Mouse (Mus musculus) forebrain, postnatal 0 days (tissue): Measurements from ENCODE around the gene 4931414P19Rik. TPM values are rescaled to one million over a fixed set of nuclear protein-coding genes. Genes with fewer than 3 reads are reported as not detected.

ENCODE experiments used
- ATAC-seq: fragments of 200-750 bp; cut with Nextera tagmentation; 2 replicates; pipeline ENCODE4 v1.8.0; 2017; ENCODE audit warnings: mild to moderate bottlenecking, moderate library complexity
- DNase-seq: peaks from one replicate; pipeline ENCODE4 v3.0.0-alpha.2; 2015
- H3K27ac ChIP-seq: fragments of 300-500 bp; sonication (generic); 2 replicates; pipeline ENCODE4 v1.5.1; 2014; ENCODE audit warnings: low read depth, mild to moderate bottlenecking, antibody characterized with exemption, low read length, moderate library complexity, mixed read lengths
- H3K27me3 ChIP-seq: fragments of 300-500 bp; sonication (generic); 2 replicates; pipeline ENCODE4 v1.6.1; 2014; ENCODE audit warnings: mild to moderate bottlenecking, low read length, mixed read lengths; ENCODE audit not compliant: insufficient read depth
- H3K36me3 ChIP-seq: fragments of 300-500 bp; sonication (generic); 2 replicates; pipeline ENCODE4 v1.6.1; 2014; ENCODE audit warnings: mild to moderate bottlenecking, moderate library complexity; ENCODE audit not compliant: insufficient read depth
- H3K4me1 ChIP-seq: fragments of 300-500 bp; sonication (generic); 2 replicates; pipeline ENCODE4 v1.6.1; 2014; ENCODE audit warnings: antibody characterized with exemption; ENCODE audit not compliant: insufficient read depth
- H3K4me2 ChIP-seq: fragments of 300-500 bp; sonication (generic); 2 replicates; pipeline ENCODE4 v1.6.1; 2014; ENCODE audit warnings: low read depth, mild to moderate bottlenecking, moderate library complexity
- H3K4me3 ChIP-seq: fragments of 300-500 bp; sonication (generic); 2 replicates; pipeline ENCODE4 v1.5.1; 2014; ENCODE audit warnings: low read depth, low read length, mixed read lengths
- H3K9ac ChIP-seq: fragments of 300-500 bp; sonication (generic); 2 replicates; pipeline ENCODE4 v1.6.1; 2014; ENCODE audit warnings: mild to moderate bottlenecking
- H3K9me3 ChIP-seq: fragments of 300-500 bp; sonication (generic); 2 replicates; pipeline ENCODE4 v1.6.1; 2016; ENCODE audit warnings: low read length
- CTCF ChIP-seq: sonication (generic); IDR thresholded peaks from 2 replicates; pipeline ENCODE4 v1.5.1; 2016; ENCODE audit warnings: antibody characterized with exemption, control low read depth, low read depth
- WGBS: fragments of 180-500 bp; shearing (Covaris S2); extraction: QIAGEN DNeasy Blood & Tissue Kit; methylation state at CpG from one replicate; pipeline ENCODE4 v1.1.7; 2014; 5-methylcytosine and 5-hydroxymethylcytosine counted together
- polyA plus RNA-seq: library from polyadenylated mRNA; unstranded; fragments of >200 nt; fragmentation: Nextera tagmentation; extraction: Ambion mirVana; gene quantifications from 2 replicates; pipeline ENCODE4 v1.2.1, GENCODE M21; 2015
- total RNA-seq: library from RNA; depleted of rRNA; stranded (reverse); fragments of >200 nt; gene quantifications from 2 replicates; pipeline ENCODE4 v1.2.3, GENCODE M21; 2014

4931414P19Rik gene
- total and polyA plus RNA-seq, 2 experiments from 2014 or later: 3.1 to 6.5 TPM

DNA sequence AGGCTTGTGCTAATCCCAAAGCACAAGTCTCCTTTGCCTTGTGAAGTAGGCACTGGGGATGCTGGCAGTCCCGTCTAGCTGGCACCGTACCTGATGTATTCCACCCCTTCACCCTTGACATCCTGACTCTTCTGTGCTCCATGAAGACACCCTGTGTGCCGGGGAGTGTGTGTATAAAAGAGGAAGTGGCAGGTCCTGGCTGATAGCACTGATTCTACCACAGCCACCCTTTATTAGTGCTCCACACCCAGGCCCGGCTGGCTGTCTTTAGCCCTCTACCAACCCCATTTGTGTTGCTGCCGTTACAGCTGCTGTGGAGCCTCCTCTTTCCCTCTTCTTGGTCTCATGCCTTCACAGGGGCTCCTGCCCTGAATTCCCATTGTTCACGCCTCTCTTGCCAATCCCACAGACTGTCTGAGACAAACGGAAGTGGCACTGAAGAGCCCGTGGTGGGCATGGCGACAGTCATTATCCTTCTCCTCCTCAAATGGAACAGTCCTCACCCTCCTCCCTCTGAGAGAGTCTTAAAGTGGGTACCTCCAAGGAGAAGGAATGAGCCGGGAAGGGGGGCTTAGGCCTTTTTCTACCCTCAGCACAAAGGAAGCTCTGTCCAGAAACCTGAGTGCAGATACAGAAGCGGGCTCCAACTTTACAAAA, 24.9 kb upstream of the 4931414P19Rik start:
- no peaks in the 10 kb centered on the region for H3K9me3 ChIP-seq
- no peak for DNase-seq
- 60% methylated on average over 11 of the region's 11 CpGs for WGBS
- no peak overlapping the region for H3K27ac ChIP-seq
- no peak for TF ChIP-seq CTCF
- H3K4me2 ChIP-seq: no peak overlapping the region
- peaks cover 34% of the 10 kb centered on the region for H3K36me3 ChIP-seq
- H3K4me1 ChIP-seq: no peaks in the 10 kb centered on the region
- H3K27me3 ChIP-seq: no peaks in the 10 kb centered on the region
- H3K9ac ChIP-seq: no peak overlapping the region
- H3K4me3 ChIP-seq: no peak overlapping the region
- peak; percentile 46 for ATAC-seq

GRCm38 (mm10) chr14:54629797-54630196, 24.0 kb upstream of the 4931414P19Rik start:
- Histone ChIP-seq H3K4me2 (no peak overlapping the region), H3K9me3 (no peaks in the 10 kb centered on the region), H3K4me1 (no peaks in the 10 kb centered on the region), H3K9ac (no peak overlapping the region), H3K27me3 (no peaks in the 10 kb centered on the region), H3K36me3 (peaks cover 34% of the 10 kb centered on the region), H3K27ac (no peak overlapping the region), H3K4me3 (no peak overlapping the region)
- no peak for ATAC-seq
- no peak for TF ChIP-seq CTCF
- DNase-seq: no peak
- 94% methylated on average over 2 of the region's 2 CpGs for WGBS

DNA sequence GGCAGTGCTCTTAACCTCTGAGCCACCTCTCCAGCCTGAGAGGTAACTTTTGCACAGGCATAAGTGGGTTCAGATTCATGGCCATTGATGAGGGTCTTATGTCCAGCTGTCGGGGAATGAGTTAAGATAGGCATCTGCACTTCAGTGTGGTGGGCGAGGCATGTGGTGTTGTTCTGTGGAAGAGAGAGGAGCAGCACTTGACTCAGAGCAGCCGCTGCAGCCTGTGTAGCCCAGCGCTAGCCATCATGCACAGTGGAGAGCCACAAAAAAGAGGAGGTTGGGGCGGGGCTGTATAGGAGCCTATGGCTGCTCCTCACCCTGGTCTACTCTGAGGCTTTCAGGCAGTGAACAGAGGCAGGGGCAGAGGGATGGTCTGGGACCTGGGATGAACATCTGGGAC, 22.3 kb upstream of the 4931414P19Rik start:
- Histone ChIP-seq H3K27ac (no peak overlapping the region), H3K9me3 (no peaks in the 10 kb centered on the region), H3K9ac (no peak overlapping the region), H3K4me3 (no peak overlapping the region), H3K36me3 (peaks cover 29% of the 10 kb centered on the region), H3K4me2 (no peak overlapping the region), H3K27me3 (no peaks in the 10 kb centered on the region), H3K4me1 (no peaks in the 10 kb centered on the region)
- TF ChIP-seq CTCF: no peak
- DNase-seq (no peak), ATAC-seq (no peak)
- 76% methylated on average over 5 of the region's 5 CpGs for WGBS

DNA sequence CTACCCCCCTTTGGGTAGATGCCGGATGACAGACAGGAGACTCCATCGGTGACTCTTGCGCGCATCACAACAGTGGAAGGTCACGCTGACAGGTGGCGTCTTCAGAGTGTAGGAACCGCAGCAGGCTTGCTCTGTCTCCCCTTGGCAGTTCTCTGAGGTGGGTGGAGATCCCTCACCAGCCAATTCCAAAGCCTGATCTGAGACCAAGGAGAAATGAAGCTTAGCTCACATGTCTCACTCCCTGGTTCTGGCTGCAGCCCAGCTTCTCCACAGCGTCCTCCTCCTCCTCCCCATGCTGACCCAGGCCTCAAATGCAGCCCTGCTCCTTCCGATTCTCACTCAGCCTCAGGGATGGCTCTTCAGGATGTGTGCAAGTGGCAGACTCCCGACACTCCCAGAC, 19.2 kb upstream of the 4931414P19Rik start:
- H3K9ac ChIP-seq: no peak overlapping the region
- ATAC-seq (no peak), DNase-seq (no peak)

DNA sequence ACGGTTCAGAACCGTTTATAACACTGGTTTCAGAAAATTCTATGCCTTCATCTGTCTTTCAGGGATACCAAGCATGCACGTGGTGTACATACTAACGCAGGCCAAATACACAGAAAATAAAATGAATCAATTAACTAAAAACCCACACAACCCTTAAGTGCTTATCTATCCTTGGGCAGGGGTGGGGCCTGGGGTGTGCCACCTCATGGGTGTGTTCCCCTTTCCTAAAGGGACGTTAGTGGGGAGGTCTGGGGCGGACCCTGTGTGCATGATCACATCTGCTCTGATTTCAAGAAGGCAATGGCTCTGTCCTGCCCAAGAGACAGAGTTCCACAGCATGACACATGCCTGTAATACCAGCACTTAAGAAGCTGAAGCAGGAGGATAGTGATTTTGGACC, 17.5 kb upstream of the 4931414P19Rik start:
- TF ChIP-seq CTCF: no peak
- no peak for ATAC-seq
- H3K27me3 ChIP-seq: no peaks in the 10 kb centered on the region
- 89% methylated on average over 6 of the region's 6 CpGs for WGBS
- no peaks in the 10 kb centered on the region for H3K9me3 ChIP-seq
- no peaks in the 10 kb centered on the region for H3K4me1 ChIP-seq
- H3K27ac ChIP-seq: no peak overlapping the region
- H3K4me3 ChIP-seq: no peak overlapping the region
- DNase-seq: no peak
- no peak overlapping the region for H3K9ac ChIP-seq
- H3K36me3 ChIP-seq: no peaks in the 10 kb centered on the region
- no peak overlapping the region for H3K4me2 ChIP-seq

More for the DNA sequence above, 19.2 kb upstream of the 4931414P19Rik start:
- Histone ChIP-seq H3K27ac (no peak overlapping the region), H3K9me3 (no peaks in the 10 kb centered on the region), H3K4me2 (no peak overlapping the region), H3K4me3 (no peak overlapping the region), H3K27me3 (no peaks in the 10 kb centered on the region), H3K36me3 (0 out of 2 replicates have a peak, but pooled peaks cover under 1% of the 10 kb centered on the region), H3K4me1 (no peaks in the 10 kb centered on the region)
- TF ChIP-seq CTCF: no peak
- 72% methylated on average over 10 of the region's 10 CpGs for WGBS

- Histone ChIP-seq H3K4me1 (0 out of 2 replicates have a peak, but pooled peaks cover 5% of the 10 kb centered on the region), H3K36me3 (no peaks in the 10 kb centered on the region), H3K4me2 (no peak within 1 kb of the TSS), H3K9ac (no peak within 1 kb of the TSS), H3K27ac (no peak within 1 kb of the TSS), H3K4me3 (no peak within 1 kb of the TSS), H3K27me3 (no peaks in the 10 kb centered on the region), H3K9me3 (no peaks in the 10 kb centered on the region)
- 78% methylated on average over 1 of the region's 1 CpGs for WGBS
- ATAC-seq: no peak
- DNase-seq: no peak
- no peak for TF ChIP-seq CTCF
Observed at GRCm38 (mm10) chr14:54621133-54621532, 15.3 kb upstream of the 4931414P19Rik start, which contains the start of gene Psmb11. Gene Psmb11 (plus strand): TSS chr14:54621433.

DNA sequence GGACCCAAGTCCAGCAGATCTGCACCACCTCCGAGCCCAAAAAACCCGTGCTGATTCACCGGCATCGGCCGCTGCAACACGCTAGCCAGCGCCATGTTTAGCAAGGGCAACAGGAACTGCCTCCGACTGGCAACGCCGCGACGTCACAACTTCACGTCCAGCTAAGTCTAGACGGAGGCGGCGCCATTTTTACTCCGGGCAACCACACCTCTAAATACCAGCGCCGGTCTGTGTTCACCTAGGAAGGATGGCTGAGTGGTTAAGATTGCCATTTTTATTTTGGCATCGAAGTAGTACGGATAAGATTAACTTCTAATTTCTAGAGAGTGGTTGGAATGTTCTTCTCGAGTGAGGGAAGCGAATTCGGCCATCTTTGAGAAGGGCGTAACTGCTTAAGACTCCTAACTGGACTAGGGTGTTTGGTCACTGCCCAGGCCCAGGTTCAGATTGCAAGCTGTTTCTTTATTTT, 12.1 kb upstream of the 4931414P19Rik start, which contains the start of gene Psmb5:
Psmb5 (minus strand) TSS at position 126 of the 469 bp plus-strand sequence.
- H3K36me3 ChIP-seq: peaks cover 13% of the 10 kb centered on the region
- peak within 1 kb of the TSS; percentile 70 for H3K4me2 ChIP-seq
- H3K27me3 ChIP-seq: no peaks in the 10 kb centered on the region
- H3K4me1 ChIP-seq: 0 out of 2 replicates have a peak, but pooled peaks cover 5% of the 10 kb centered on the region
- ATAC-seq (peak; percentile 95), DNase-seq (peak; percentile 96)
- peak within 1 kb of the TSS; percentile 84 for H3K9ac ChIP-seq
- under 1% methylated on average over 21 of the region's 25 CpGs for WGBS
- H3K9me3 ChIP-seq: no peaks in the 10 kb centered on the region
- H3K27ac ChIP-seq: peak within 1 kb of the TSS; percentile 70
- H3K4me3 ChIP-seq: peak within 1 kb of the TSS; percentile 60
- TF ChIP-seq CTCF: no peak
